Mouse (Mus musculus): ENCODE results near the gene Eya3.
A peak's percentile ranks its signal among the peaks of the same experiment; 100 is the strongest.
"Not testable (repeated sequence)": the region's sequence is repeated elsewhere in the genome, so short reads cannot be mapped to it uniquely, and the experiment has no call there.

The Eya3 gene

DNA sequence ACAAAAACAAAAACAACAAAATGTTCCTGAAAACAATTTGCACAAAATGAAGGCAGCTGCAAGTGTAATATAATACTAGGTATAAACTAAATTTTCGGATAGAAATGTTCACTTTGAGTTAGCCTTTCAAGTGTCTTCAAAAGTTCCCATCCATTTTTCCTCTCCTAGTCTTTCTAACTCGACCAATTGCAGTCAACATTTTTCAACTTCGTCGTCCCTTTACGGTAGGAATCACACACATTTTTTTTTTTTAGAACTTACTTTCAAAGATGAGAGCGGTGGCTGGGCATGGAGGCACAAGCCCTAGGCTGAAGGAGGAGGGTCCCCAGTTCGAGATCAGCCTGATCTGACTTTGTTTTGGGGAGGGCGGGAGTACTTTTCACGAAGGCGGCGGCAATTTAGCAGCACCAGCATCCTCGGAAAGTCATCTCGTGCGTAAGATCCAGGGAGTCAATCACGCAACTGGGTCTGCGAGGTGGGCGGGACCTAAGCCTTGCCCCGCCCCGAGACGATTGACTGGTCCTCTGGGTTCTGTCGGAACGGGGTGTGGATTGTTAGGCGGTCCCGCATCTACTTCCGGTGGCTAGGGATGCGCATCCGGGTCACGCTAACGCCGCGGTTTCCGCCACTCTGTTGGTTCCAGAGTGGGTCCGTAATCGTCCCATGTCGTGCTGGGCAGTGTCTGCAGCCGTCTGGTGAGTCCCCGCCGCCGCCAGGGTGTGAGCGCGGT lies at the start of gene Eya3:
Gene Eya3, plus strand, starts transcription at position 527 of the 730 bp plus-strand sequence.
- DNase-seq (ENCODE audit: low spot score in 2 of 2): peak; percentile 85 to 89

DNA sequence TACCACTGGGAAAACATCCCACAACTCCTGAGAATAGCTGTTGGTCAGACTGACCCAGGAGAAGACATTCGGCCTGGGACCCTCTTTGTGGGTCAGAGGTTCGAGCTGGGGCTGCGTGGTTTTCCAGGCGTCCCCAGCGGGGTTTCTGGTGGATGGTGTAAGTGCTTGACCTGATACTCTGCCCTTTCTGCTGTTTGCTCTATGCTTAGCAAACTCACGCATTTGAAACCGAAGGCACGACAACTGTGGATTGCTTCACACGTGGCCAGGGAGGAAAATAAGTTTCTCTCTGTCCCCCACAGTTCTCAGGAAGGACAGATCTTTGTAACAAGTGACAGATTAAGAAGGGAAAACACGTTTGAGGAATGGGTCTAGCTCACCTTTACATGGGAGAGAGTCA lies 48.1 kb upstream of the Eya3 start:
- DNase-seq (ENCODE audit: low spot score in 2 of 2): no peak

DNA sequence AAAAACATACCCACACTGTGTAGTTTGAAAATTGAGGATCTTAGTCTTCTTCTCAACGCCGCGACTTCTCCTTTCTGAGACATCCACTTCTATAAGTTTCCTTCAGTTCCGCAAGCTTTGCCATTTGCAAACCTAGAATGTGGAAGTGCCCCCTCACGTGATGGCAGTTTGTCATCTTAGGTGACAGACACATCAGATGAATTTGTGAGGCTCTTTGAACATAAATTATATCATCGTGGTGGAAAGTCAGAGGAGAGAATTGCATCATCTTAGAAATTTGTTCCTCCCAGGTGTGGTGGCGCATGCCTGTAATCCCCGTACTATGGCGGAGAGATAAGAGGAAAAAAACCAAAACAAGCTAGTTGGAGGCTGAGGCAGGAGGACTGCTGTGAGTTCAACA lies 45.8 kb upstream of the Eya3 start:
- peak in 1 of 2 experiments; percentile 35 for DNase-seq (ENCODE audit: low spot score in 2 of 2)

DNA sequence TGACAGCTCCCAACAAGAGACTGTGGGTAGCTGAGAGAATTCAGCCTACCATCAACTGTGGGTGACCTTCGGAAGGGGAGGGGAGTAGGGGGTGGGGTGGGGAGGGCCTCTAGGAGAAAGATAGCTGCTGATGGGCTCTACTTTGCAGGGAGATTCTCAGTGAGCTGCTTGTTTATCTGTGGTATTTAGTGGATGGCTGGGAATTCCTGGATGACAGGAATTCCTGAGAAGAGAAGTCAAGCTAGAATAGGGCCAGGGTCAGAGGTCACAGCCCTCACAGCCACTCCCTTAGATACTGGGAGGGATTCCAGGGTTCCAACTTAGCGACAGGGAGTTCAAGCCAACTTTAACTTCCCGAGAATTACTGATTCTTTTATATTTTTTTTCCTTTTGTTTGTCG lies 44.6 kb upstream of the Eya3 start:
- no peak for DNase-seq (ENCODE audit: low spot score in 2 of 2)

DNA sequence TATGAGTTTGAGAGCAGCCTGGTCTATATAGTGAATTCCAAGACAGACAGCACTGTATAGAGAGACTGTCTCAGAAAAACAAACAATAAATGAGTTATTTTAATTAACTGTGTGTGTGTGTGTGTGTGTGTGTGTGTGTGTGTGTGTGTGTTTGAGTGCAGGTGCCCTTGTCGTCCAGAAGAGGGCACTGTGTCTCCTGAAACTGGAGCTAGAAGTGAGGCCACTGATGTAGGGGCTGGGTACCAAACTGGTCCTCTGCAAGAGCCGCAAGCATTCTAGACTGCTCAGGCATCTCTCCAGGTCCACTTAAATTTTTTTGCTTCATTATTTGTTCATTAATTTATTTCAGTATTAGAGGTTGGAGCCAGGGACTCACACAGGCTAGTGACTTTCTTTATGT lies 39.9 kb upstream of the Eya3 start:
- no peak for DNase-seq (ENCODE audit: low spot score in 2 of 2)

GRCm38 (mm10) chr4:132599764-132600163 lies 39.0 kb upstream of the Eya3 start:
- DNase-seq (ENCODE audit: low spot score in 2 of 2): no peak

GRCm38 (mm10) chr4:132600465-132600864 lies 38.3 kb upstream of the Eya3 start:
- no peak for DNase-seq (ENCODE audit: low spot score in 2 of 2)

GRCm38 (mm10) chr4:132601242-132601641 lies 37.5 kb upstream of the Eya3 start:
- DNase-seq (ENCODE audit: low spot score in 2 of 2): not testable (repeated sequence)

GRCm38 (mm10) chr4:132603468-132603867 lies 35.3 kb upstream of the Eya3 start:
- DNase-seq (ENCODE audit: low spot score in 2 of 2): no peak

DNA sequence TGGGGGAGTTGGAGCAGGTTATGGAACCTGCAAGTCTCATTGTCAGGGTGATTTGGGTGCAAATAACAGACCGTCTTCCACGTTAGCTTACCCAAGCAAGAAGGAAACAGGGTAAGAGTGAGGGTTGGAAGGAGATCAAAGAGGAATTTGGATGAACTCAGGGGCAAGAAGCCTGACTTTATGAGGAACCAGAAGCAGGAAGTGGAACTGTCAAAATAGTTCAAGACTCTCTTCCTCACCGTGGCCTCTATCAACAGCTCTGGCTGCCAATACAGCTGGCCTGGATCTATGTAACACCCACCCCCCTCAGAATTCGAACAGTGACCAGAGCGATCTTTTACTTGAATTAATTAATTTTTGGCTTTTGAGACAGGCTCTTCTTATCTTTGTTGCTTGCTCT lies 33.0 kb upstream of the Eya3 start:
- no peak for DNase-seq (ENCODE audit: low spot score in 2 of 2)

DNA sequence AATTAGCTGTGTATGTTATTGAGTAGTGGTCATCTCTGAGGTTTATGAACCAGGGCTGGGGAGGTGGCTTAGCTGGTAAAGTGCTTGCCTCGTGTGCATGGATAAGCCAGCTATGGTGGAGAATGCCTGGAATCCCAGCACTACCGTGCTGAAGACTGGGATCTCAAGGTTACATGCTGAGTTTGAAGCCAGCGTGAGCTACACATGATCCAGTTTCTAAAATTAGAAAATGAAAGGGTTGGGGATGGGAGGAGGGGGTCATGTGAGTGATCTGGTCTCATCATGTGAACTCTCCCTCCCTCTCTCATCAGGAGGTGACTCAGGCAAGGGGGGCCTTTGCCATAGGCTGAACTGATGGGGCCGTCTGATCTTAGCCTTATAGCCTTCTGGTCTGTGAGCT lies 30.6 kb upstream of the Eya3 start:
- no peak for DNase-seq (ENCODE audit: low spot score in 2 of 2)

GRCm38 (mm10) chr4:132610301-132610984 lies 28.3 kb upstream of the Eya3 start:
- no peak for DNase-seq (ENCODE audit: low spot score in 2 of 2)

DNA sequence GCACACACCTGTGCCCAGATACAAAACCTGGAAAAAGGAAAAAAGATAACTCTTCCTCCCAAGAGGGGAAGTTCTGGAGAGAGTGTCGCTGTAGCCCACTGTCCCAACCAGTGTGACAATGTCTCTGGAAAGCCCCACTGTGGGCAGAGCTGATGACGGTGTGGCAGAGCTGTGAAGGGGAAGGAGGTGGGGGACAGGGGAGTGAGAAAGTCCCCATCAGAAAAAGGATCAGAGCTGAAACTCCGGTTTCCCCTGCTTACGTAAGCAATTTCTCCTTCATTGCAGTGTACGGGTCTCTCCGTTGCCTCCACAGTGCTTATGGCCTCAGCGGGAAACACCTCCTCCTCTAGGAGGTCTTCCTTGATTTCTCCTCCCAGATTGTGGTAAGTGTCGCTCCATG lies 27.5 kb upstream of the Eya3 start:
- no peak for DNase-seq (ENCODE audit: low spot score in 2 of 2)

DNA sequence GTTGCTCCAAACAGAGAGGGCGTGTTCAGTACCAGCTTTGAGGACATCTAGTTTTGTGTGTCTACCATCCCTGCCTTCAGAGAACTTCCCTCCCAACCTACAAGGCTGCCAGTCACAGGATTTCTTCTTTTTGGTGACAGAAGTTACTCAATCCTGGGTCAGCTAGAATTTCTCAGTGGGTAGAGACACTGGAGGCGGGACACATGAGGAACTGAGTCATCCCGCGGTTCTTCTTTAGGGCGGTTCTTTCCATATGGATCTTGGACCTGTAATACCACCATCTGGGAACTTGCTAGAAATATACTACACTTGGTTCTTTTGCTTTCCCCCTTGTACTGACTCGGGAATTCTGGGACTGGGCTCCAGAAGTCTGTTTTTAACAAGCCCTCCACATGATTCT lies 20.9 kb upstream of the Eya3 start:
- DNase-seq (ENCODE audit: low spot score in 2 of 2): no peak

DNA sequence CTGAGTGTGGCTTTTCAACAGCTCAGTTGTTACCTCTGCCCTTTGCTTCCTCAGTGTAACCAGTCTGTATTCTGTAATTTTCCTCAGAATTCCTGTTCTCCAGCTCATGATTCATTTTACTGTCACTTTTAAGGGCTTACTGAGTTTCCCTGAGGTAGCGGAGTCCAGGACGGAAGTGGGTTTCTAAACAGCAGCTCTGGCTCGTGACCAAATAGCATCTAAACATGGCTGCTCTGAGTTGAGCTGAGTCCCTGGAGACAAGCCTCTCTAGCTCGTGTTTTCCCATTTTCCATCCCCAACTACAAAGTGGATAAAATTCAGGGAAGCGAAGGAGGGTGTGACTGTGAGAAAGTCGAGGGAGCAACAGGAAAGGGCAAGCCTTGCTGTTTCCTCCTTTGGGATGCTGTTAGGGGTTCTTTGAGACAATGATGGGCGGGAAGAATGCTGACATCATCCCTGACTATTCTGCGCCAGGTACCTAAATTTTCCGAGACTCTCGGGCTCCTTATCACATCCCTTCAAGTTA lies 19.9 kb upstream of the Eya3 start:
- DNase-seq (ENCODE audit: low spot score in 2 of 2): no peak

DNA sequence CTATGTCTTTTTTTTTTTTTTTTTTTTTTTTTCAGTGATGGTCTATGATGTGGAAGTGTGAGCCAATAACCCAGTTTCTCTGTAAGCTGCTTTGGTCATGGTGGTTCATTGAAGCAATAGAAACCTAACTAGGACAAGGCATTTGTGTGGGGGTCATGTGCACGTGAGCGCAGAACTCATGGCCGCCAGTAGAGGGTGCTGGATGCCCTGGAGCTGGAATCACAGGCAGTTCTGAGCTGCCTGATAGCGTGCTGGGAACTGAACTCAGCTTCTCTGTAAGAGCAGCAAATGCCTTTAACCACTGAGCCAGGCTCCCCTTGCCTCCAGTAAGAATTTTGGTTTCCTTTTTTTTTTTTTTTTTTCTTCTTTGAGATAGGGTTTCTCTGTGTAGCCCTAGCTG lies 18.7 kb upstream of the Eya3 start:
- DNase-seq (ENCODE audit: low spot score in 2 of 2): no peak

DNA sequence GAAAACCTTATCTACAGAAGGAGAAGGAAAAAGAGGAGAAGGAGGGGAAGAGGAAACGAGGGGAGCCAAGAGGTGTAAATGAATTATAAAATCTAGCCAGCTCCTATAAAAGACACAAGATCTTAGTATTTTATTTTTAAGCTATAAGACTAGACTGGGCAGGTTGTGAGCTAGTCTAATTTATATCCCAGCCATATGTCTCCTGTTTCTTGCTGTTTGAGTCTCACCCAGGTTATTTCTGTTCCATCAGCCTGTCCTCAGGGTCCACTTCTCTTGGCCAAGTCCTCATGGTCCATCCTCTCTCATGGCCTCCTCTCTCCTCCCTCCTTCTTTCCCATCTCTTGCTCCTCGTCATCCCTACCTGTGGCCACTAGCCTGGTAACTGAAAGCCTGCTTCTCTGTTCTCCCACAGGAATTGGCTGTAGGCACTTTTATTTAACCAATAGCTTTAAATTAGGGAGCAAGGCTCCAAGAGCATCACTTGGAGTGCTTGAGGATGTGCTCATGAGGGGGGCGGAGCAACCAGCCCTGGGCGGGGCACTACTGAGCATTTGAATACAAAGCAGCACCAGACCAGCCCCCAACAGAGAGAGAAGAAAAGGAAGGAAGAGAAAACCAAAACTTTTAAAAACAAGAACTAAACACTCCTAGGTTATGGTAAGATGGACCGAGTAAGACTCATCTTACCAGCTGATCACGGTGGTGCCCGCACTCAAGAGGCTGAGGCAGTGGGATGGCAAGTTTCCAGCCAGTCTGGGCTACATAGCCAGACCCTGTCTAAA lies 17.3 kb upstream of the Eya3 start:
- no peak for DNase-seq (ENCODE audit: low spot score in 2 of 2)

- peak; percentile 59 to 60 for DNase-seq (ENCODE audit: low spot score in 2 of 2)
These were observed 14.6 kb upstream of the Eya3 start for GRCm38 (mm10) chr4:132624034-132624657.

GRCm38 (mm10) chr4:132628830-132629229 lies 10.0 kb upstream of the Eya3 start:
- DNase-seq (ENCODE audit: low spot score in 2 of 2): peak; percentile 33 to 65

GRCm38 (mm10) chr4:132635971-132636370 lies 2.8 kb upstream of the Eya3 start:
- no peak for DNase-seq (ENCODE audit: low spot score in 2 of 2)

DNA sequence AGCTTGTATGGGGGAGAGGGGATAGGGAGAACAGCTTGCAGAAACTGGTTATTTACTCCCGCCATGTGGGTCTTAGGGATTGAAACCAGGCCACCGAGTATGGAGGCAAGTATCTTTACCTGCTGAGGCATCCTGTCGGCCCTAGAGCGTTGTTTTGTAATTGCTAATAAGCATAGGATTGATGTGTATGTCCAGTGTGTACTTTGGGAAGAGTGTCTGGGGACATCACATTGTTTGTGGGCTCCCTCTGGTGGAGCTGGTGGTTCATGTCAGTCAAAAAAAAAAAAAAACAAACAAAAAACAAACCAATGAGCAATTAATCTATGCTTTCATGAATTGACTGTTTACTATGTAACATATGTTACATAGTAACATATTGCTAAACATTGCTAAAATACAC lies 2.2 kb upstream of the Eya3 start:
- DNase-seq (ENCODE audit: low spot score in 2 of 2): peak in 1 of 2 experiments; percentile 14

- DNase-seq (ENCODE audit: low spot score in 2 of 2): peak in 1 of 2 experiments; percentile 11
These were observed 465 bp downstream of the Eya3 start for GRCm38 (mm10) chr4:132639191-132639713.
